ENCODE assay signal across 10 mouse cellular contexts in the genomic region with DNA sequence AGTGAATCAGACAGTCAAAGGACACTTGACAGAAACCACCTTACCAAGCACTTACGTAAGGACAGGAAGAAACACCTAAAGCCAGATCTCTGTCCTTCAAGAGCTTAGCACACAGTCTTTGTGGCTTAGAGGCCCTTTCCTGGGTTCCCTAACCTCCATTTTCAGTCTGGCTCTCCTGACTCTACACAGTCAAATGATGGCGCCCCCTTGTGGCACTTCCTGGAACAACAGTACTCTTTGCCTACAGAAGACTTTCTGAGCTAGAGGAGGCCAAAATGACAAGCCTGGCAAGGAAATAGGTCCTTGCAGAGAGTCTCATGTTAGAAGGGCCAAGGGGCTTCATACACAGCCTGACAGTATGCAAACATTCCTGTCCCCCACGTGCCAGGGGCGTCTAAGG. TPM values are rescaled to one million over a fixed set of nuclear protein-coding genes. Genes with fewer than 3 reads are reported as not detected.
A peak's percentile ranks its signal among the peaks of the same experiment; 100 is the strongest.
DNase-seq lines count a peak whose midpoint lies in the region; ATAC-seq and TF ChIP-seq lines count a peak whose summit lies in the region.
"Had no signal": no experiment of that assay in that cellular context is flagged by ENCODE, and none has a peak within 500 bp of the region (broad histone marks: within the 10 kb centered on the region; RNA-seq: fewer than 3 reads in every experiment).

No protein-coding gene starts in this region.

- no peaks in the 10 kb centered on the region for H3K9me3 ChIP-seq in liver, postnatal 0 days (ENCODE audit: low read length)
- H3K9me3 ChIP-seq: neural tube, embryonic 13.5 days had no signal

- H3K27me3 ChIP-seq in liver, postnatal 0 days (ENCODE audit: insufficient read depth, low read length) = no peaks in the 10 kb centered on the region

- no peaks in the 10 kb centered on the region for H3K36me3 ChIP-seq in liver, postnatal 0 days (replicated peaks; ENCODE audit: insufficient read depth, low read length)
- H3K36me3 ChIP-seq: neural tube, embryonic 13.5 days had no signal

- H3K27ac ChIP-seq in liver, postnatal 0 days (ENCODE audit: low read depth) = no peak overlapping the region
- H3K27ac ChIP-seq: neural tube, embryonic 13.5 days had no signal

- H3K4me2 ChIP-seq in liver, postnatal 0 days (ENCODE audit: low read depth, low read length) = no peak overlapping the region
- H3K4me2 ChIP-seq: neural tube, embryonic 13.5 days had no signal

- H3K4me3 ChIP-seq in liver, postnatal 0 days (ENCODE audit: low read depth, low read length) = no peak overlapping the region
- H3K4me3 ChIP-seq: neural tube, embryonic 13.5 days had no signal

- 34% methylated on average over 4 of the region's 4 CpGs for WGBS in liver, postnatal 0 days (ENCODE audit: insufficient replicate concordance)

- ATAC-seq in liver, postnatal 0 days = no peak

- no peak overlapping the region for H3K9ac ChIP-seq in liver, postnatal 0 days (replicated peaks)
- H3K9ac ChIP-seq: neural tube, embryonic 13.5 days had no signal

- peak; percentile 72 for DNase-seq in layer of hippocampus, adult 11-12 months (ENCODE audit: low spot score)
- DNase-seq in layer of hippocampus, postnatal 36 days = no peak
- peak; percentile 85 for DNase-seq in R1 (ENCODE audit: low read depth, low spot score)
- DNase-seq in cerebellum, postnatal 14 days = peak; percentile 67 to 90
- DNase-seq in kidney, adult 8-10 months = peak; percentile 42 to 81
- DNase-seq in liver, postnatal 0 days = peak; percentile 83
- DNase-seq in right cerebral cortex, postnatal 4 days = peak; percentile 72
- DNase-seq in yolk sac, embryonic 10.5 days (ENCODE audit: low spot score) = peak; percentile 55

- TF ChIP-seq EP300 in liver, postnatal 0 days (IDR thresholded peaks at IDR 0.05; ENCODE audit: low read depth) = no peak

- H3K4me1 ChIP-seq in liver, postnatal 0 days (ENCODE audit: insufficient read depth) = peaks cover 15% of the 10 kb centered on the region; the same call in 1 of the 2 replicates

- peak; percentile 85 for TF ChIP-seq CTCF in liver, postnatal 0 days (IDR thresholded peaks at IDR 0.05; ENCODE audit: low read depth)

RNA-seq across cellular contexts. Expression of a gene that starts 7.5 kb away (rescaled TPM):
- total RNA-seq in layer of hippocampus, postnatal 36 days (2021) = not detected
- not detected in 2 replicates for polyA plus RNA-seq in liver, postnatal 0 days (2015; fragmentation: Nextera tagmentation; extraction: Ambion mirVana)
- polyA plus RNA-seq: heart, embryonic 14.5 days; neural tube, embryonic 13.5 days had no signal

RNA-seq across cellular contexts. Expression of a gene that starts 43.5 kb away (rescaled TPM):
- not detected for total RNA-seq in layer of hippocampus, postnatal 36 days (2021)
- polyA plus RNA-seq in liver, postnatal 0 days (2015; fragmentation: Nextera tagmentation; extraction: Ambion mirVana) = not detected in 2 replicates
- polyA plus RNA-seq: heart, embryonic 14.5 days; neural tube, embryonic 13.5 days had no signal

Comparison
In these comparisons a context has a peak if more than half of its experiments do, and no peak if none do; other contexts are left out.
1. DNase-seq: peak in layer of hippocampus, adult 11-12 months (single experiment), R1 (single experiment), cerebellum, postnatal 14 days (2 of 2), kidney, adult 8-10 months (2 of 2), liver, postnatal 0 days (single experiment), right cerebral cortex, postnatal 4 days (single experiment) and yolk sac, embryonic 10.5 days (single experiment); none in layer of hippocampus, postnatal 36 days (0 of 2).